Mouse (Mus musculus) thymus, postnatal 25 days (tissue): ENCODE measurements around the gene Mrgpra2b.
"Not testable (repeated sequence)": the region's sequence is repeated elsewhere in the genome, so short reads cannot be mapped to it uniquely, and the experiment has no call there.

Source experiments
- DNase-seq: peaks from one replicate; pipeline ENCODE4 v3.0.0; 2022

The Mrgpra2b gene

GRCm38 (mm10) chr7:47528762-47529161 is at the start of gene Mrgpra2b:
Gene Mrgpra2b, minus strand, starts transcription at chr7:47528862.
- no peak for DNase-seq

- DNase-seq, result no peak
Observed at GRCm38 (mm10) chr7:47516379-47516778, 12.3 kb downstream of the Mrgpra2b start.

GRCm38 (mm10) chr7:47515050-47515449 is 13.6 kb downstream of the Mrgpra2b start:
- DNase-seq, result peak; percentile 6

- no peak for DNase-seq
Observed at GRCm38 (mm10) chr7:47502953-47503352, 25.7 kb downstream of the Mrgpra2b start.

- DNase-seq, result not testable (repeated sequence)
Observed at GRCm38 (mm10) chr7:47491266-47491665, 37.4 kb downstream of the Mrgpra2b start.

GRCm38 (mm10) chr7:47489438-47489837 is 39.2 kb downstream of the Mrgpra2b start:
- not testable (repeated sequence) for DNase-seq

GRCm38 (mm10) chr7:47483181-47483580 is 45.5 kb downstream of the Mrgpra2b start:
- DNase-seq, result not testable (repeated sequence)

GRCm38 (mm10) chr7:47473904-47474303 is 54.8 kb downstream of the Mrgpra2b start:
- DNase-seq, result not testable (repeated sequence)

GRCm38 (mm10) chr7:47465278-47465981 is 63.2 kb downstream of the Mrgpra2b start:
- DNase-seq, result not testable (repeated sequence)

- DNase-seq, result not testable (repeated sequence)
Observed at GRCm38 (mm10) chr7:47452015-47452414, 76.6 kb downstream of the Mrgpra2b start, which contains the start of gene Mrgpra2a. Gene Mrgpra2a, minus strand, starts transcription at chr7:47452139.

GRCm38 (mm10) chr7:47445729-47446128 is 82.9 kb downstream of the Mrgpra2b start:
- not testable (repeated sequence) for DNase-seq

GRCm38 (mm10) chr7:47436463-47436862 is 92.2 kb downstream of the Mrgpra2b start:
- not testable (repeated sequence) for DNase-seq

- not testable (repeated sequence) for DNase-seq
Observed at GRCm38 (mm10) chr7:47427815-47428508, 100.7 kb downstream of the Mrgpra2b start.
